Mouse (Mus musculus) cortical plate, adult 2 months (tissue): ENCODE measurements at regions not wholly inside any gene's neighbourhood (a gene's known extent, or its start where the extent isn't known, plus 50 kb on each side); places are given as distances from the start of the nearest gene placed in this dataset.

Source experiments
- H3K27ac ChIP-seq: fragments of 200-500 bp; 2 replicates; pipeline ENCODE4 v1.5.1; 2012; ENCODE audit warnings: low read length, control low read depth, inconsistent platforms; ENCODE audit not compliant: insufficient read depth
- H3K4me1 ChIP-seq: fragments of 200-500 bp; 2 replicates; pipeline ENCODE4 v1.6.1; 2011; ENCODE audit warnings: low read length; ENCODE audit not compliant: control insufficient read depth, insufficient read depth
- H3K4me3 ChIP-seq: fragments of 200-500 bp; 2 replicates; pipeline ENCODE4 v1.5.1; 2011; ENCODE audit warnings: mild to moderate bottlenecking, low read length, control low read depth; ENCODE audit not compliant: insufficient read depth
- CTCF ChIP-seq: fragments of 200-500 bp; IDR thresholded peaks from 2 replicates; pipeline ENCODE4 v1.5.1; 2011; ENCODE audit warnings: mild to moderate bottlenecking, control low read depth, low read length; ENCODE audit not compliant: insufficient read depth; ENCODE audit errors: extremely low read depth
- POLR2A ChIP-seq: fragments of 200-500 bp; IDR thresholded peaks from 2 replicates; pipeline ENCODE4 v1.6.1; 2011; ENCODE audit warnings: mild to moderate bottlenecking, low read length, control low read depth; ENCODE audit not compliant: insufficient read depth; ENCODE audit errors: extremely low read depth

DNA sequence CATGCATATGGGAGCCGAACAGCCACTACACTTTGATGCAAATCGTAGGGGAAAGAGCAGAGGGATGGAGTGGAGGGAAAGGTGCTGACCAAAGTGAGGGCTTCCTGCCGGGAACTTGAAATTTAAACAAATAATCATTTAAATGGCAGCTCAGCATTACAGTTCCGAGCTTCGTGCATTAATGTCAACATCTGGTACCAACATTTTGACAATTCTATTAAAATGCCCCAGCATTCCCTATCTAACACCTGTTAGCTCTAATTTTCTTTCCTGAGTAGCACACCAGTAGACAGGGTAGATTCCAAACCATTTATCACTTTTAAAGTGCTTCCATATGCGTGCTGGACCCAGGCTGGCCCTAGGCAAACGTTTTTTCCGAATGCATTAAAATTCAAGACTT lies 178.1 kb downstream of the Emx2 start:
- no peak for TF ChIP-seq CTCF
- Histone ChIP-seq H3K4me3 (no peak overlapping the region), H3K4me1 (no peaks in the 10 kb centered on the region), H3K27ac (no peak overlapping the region)

DNA sequence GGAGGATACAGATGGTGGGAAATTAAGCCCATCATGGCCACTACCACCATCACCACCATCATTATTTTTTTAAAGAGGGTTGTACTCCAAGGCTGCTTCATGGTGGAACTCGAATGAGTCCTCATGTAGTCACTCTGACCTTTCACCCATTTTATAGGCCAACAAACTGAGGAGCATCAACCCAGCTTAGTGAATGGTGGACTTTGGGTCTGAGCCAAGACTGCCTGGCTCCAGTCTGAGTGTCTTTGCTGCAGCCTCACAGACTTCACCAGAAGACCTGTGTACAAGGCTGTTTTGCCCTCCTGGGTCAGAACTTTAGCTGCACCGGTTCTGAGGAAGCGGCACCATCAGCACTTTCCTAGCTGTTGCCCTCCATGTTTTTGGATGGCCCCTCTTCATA lies 184.4 kb downstream of the Emx2 start:
- Histone ChIP-seq H3K4me1 (no peaks in the 10 kb centered on the region), H3K4me3 (no peak overlapping the region), H3K27ac (no peak overlapping the region)
- no peak for TF ChIP-seq CTCF
- no peak for TF ChIP-seq POLR2A

DNA sequence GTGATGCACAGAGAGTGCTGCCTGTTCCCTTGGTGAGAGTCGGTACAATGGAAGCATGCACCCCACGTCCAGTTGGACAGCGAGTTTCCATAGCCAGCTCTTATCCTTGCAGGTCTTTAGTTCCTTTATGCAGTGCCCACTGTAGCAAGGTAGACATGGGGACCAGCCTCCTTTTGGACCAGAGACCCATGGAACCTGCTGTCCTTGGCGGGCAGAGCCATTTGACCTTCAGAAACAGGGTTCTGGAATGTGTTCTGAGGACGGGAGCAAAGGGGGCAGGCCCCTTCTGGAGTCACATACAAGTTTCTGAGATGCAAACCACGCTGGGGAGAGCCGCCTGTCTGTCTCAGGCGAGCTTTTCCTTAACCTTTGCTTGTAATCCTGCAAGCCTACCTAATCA lies 188.1 kb downstream of the Emx2 start:
- no peak overlapping the region for H3K27ac ChIP-seq
- TF ChIP-seq CTCF, result no peak
- TF ChIP-seq POLR2A, result no peak
- H3K4me1 ChIP-seq, result 0 out of 2 replicates have a peak, but pooled peaks cover 2% of the 10 kb centered on the region

DNA sequence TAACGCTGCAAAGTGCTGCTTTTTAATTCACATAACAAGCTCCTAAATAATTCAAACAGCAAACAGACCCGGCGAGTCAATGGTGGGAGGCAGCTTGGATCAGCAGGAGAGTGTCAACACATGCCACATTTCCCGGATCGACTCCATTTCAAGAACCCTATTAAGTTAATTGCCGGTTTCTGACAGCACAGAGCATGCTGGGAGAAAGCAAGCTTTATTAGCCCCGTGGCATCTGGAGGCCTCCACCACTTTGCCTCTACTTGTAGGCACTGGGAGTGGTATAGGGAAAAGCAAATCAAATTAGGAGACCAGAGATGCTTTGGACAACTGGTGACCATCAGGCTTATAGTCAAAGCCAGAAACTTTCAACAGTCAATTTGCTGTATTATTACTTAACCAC lies 188.5 kb downstream of the Emx2 start:
- Histone ChIP-seq H3K4me3 (no peak overlapping the region), H3K4me1 (0 out of 2 replicates have a peak, but pooled peaks cover 2% of the 10 kb centered on the region), H3K27ac (no peak overlapping the region)
- TF ChIP-seq POLR2A (no peak), CTCF (no peak)

More for the DNA sequence above, 188.1 kb downstream of the Emx2 start:
- H3K4me3 ChIP-seq, result no peak overlapping the region

DNA sequence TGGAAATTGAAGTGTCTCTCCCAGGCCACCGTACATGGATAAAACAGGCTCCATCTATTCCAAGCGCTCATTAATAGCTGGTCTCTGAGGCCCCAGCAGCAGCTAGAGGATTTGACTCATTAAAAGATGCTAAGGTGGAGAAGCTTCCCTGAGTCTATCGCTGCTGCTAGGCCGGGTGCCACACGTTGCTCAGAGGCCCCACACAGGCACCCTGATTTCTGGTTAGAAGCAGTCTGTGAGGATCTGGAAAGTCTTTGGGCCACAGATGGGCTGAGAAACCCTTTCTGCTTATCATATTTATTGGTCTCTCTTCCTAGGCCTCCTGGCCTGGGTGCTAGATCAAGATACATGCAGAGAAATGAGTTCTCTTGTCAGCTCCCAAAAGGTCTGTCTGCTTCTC lies 191.2 kb downstream of the Emx2 start:
- Histone ChIP-seq H3K27ac (no peak overlapping the region), H3K4me1 (0 out of 2 replicates have a peak, but pooled peaks cover 2% of the 10 kb centered on the region)
- TF ChIP-seq CTCF (no peak), POLR2A (no peak)

DNA sequence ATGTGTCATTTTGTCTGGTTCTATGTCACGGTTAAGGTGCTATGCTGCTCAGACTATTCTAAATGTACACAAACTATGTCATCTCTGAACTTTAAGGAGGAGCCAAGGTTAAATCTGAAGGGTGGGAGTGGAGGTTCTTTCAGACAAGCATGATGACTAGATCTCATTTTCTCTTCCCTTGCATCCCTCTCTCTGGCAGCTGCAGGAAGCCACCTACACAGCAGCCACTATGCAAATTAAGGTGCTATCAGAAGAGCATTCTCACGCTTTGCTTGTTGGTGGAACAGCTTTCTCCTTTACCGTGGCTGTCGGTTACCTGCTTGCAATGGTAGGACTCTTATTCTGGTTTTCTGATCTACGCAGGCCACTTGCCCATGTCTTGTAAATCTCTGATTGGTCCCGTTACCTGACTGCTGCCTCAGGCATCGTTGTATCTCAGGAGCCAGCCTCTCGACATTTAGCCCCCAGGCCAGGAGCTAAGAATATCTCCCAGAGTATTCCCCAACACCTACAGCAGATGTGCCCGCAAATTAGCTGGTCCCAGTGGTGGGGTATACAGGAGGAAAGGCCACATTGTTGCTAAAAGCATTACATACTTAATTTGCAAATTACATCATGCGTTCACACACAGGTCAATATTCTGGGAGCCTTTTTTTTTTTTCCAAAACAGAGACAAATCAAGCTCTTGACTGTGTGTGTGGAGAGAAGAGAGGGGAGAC lies 192.6 kb downstream of the Emx2 start:
- TF ChIP-seq CTCF (no peak), POLR2A (no peak)
- H3K27ac ChIP-seq, result no peak overlapping the region

More for the DNA sequence above, 191.2 kb downstream of the Emx2 start:
- H3K4me3 ChIP-seq, result no peak overlapping the region

DNA sequence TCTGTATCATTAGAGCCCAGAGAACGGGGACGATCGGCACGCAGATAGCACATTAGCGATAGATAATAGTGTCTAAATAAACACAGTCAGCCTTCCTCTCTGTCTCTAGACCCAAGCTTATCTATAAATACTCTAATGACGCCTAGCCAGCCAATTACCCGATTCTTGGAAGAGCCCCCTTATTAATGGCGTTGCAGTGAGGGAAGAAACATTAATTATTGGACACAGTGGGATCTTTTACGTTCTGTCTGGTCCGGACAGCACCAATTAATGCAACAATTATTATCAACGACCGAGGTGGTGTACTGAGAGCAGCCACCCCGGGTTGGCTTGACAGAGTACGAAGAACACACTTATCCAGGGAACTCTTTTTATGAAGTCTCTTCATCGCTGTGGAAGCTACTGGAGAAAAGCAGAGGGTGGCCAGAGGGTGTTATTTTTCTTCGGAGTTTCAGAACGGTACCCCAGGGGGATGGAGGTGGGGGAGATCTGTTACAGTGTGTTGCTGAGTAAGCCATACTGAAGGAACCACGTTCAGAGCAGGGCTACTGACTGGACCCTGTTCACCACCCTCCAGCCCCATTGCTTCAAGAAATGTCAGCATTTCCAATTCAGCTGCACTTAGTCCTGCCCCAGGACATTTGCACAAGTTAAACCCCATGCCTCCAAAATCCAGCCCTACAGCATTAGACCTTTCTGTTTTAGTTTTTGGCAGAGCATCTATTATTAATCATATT lies 195.6 kb downstream of the Emx2 start:
- Histone ChIP-seq H3K4me3 (no peak overlapping the region), H3K27ac (no peak overlapping the region), H3K4me1 (0 out of 2 replicates have a peak, but pooled peaks cover 2% of the 10 kb centered on the region)
- TF ChIP-seq CTCF, result no peak
- TF ChIP-seq POLR2A, result no peak

More for the DNA sequence above, 192.6 kb downstream of the Emx2 start:
- 0 out of 2 replicates have a peak, but pooled peaks cover 2% of the 10 kb centered on the region for H3K4me1 ChIP-seq
- H3K4me3 ChIP-seq, result no peak overlapping the region

DNA sequence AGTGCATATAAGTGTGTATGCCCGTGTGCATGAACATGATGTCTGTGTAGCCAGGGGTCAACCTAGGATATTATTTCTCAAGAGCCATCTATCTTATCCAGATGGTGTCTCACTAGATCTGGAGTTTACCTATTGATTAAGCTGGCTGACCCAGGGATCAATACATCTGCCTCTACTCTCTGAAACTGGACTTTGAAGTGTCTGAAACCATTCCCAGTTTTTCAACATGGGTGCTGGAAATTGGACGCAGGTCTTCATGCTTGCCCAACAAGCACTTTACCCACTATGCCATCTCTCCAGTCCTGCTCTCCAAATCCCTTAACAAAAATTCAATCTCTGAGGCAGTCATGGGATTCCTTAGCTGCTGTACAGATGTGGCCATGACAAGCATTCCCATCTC lies 197.1 kb downstream of the Emx2 start:
- Histone ChIP-seq H3K27ac (no peak overlapping the region), H3K4me3 (no peak overlapping the region), H3K4me1 (0 out of 2 replicates have a peak, but pooled peaks cover 2% of the 10 kb centered on the region)
- TF ChIP-seq POLR2A (no peak), CTCF (no peak)

DNA sequence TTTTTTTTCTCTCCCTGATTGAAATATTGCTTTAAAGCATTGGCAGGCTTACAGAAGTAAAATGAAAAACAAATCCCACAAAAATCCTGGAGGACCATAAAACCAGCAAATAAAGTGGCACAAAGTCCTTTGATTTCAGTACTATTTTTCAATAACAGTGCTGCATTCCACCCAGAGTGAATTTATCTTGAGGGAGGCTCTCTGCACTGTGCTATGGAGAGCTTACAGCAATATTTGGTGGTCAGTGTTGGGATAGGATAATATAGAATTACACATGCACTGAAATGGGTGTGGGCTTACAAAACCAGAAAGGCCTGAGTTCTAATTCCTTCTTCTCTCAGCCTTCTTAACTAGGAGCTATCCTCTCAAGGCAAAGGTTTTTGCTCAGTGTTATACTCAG lies 211.6 kb downstream of the Emx2 start:
- no peak overlapping the region for H3K27ac ChIP-seq
- no peak overlapping the region for H3K4me3 ChIP-seq
- no peaks in the 10 kb centered on the region for H3K4me1 ChIP-seq
- TF ChIP-seq CTCF (no peak), POLR2A (no peak)

DNA sequence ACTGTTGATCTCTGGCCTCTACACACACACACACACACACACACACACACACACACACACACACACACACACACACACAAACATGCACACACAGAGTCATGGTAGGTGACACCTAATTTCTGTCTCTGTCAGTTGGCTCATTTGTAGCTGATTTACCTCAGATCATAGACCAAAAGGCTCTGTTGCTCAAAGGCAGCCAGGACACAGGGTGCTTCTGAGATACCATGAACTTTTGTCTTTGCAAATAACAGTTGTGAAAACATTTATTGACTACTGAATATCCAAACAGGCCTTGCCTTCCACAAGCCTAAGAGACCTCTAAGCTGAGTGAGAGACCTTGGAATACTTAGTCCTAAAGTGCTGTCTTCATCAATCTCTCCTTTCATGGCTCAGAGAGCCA lies 215.4 kb downstream of the Emx2 start:
- Histone ChIP-seq H3K4me3 (no peak overlapping the region), H3K27ac (no peak overlapping the region), H3K4me1 (no peaks in the 10 kb centered on the region)
- no peak for TF ChIP-seq POLR2A
- no peak for TF ChIP-seq CTCF
